Mouse (Mus musculus) testis, postnatal 14 days (tissue): ENCODE data around the gene Tbc1d14.
A peak's percentile ranks its signal among the peaks of the same experiment; 100 is the strongest.

ENCODE experiments used
- DNase-seq: peaks from one replicate; pipeline ENCODE4 v3.0.0; 2021; ENCODE audit warnings: low spot score

The Tbc1d14 gene

GRCm38 (mm10) chr5:36553886-36554285 is 39.2 kb downstream of the Tbc1d14 start:
- no peak for DNase-seq

- no peak for DNase-seq
Measured at GRCm38 (mm10) chr5:36553056-36553606, 39.9 kb downstream of the Tbc1d14 start.

GRCm38 (mm10) chr5:36552391-36552790 is 40.7 kb downstream of the Tbc1d14 start:
- no peak for DNase-seq

- DNase-seq: no peak
Measured at GRCm38 (mm10) chr5:36549243-36549642, 43.8 kb downstream of the Tbc1d14 start.

GRCm38 (mm10) chr5:36544765-36545164 is 48.3 kb downstream of the Tbc1d14 start:
- no peak for DNase-seq

- no peak for DNase-seq
Measured at GRCm38 (mm10) chr5:36540928-36541327, 52.1 kb downstream of the Tbc1d14 start.

GRCm38 (mm10) chr5:36538576-36539187 is 54.4 kb downstream of the Tbc1d14 start:
- no peak for DNase-seq

GRCm38 (mm10) chr5:36536424-36536823 is 56.7 kb downstream of the Tbc1d14 start:
- DNase-seq: no peak

- DNase-seq: no peak
Measured at GRCm38 (mm10) chr5:36535438-36536176, 57.5 kb downstream of the Tbc1d14 start.

- DNase-seq: no peak
Measured at GRCm38 (mm10) chr5:36534455-36535030, 58.5 kb downstream of the Tbc1d14 start.

- peak; percentile 89 for DNase-seq
Measured at GRCm38 (mm10) chr5:36530129-36530751, 62.8 kb downstream of the Tbc1d14 start.

- no peak for DNase-seq
Measured at GRCm38 (mm10) chr5:36529698-36530097, 63.4 kb downstream of the Tbc1d14 start.

GRCm38 (mm10) chr5:36526921-36527320 is 66.2 kb downstream of the Tbc1d14 start:
- DNase-seq: no peak

- DNase-seq: no peak
Measured at GRCm38 (mm10) chr5:36526274-36526673, 66.8 kb downstream of the Tbc1d14 start.

GRCm38 (mm10) chr5:36525216-36525615 is 67.9 kb downstream of the Tbc1d14 start:
- DNase-seq: no peak

- no peak for DNase-seq
Measured at GRCm38 (mm10) chr5:36523219-36523703, 69.8 kb downstream of the Tbc1d14 start.

- DNase-seq: no peak
Measured at GRCm38 (mm10) chr5:36522782-36523181, 70.3 kb downstream of the Tbc1d14 start.

GRCm38 (mm10) chr5:36519751-36520150 is 73.3 kb downstream of the Tbc1d14 start:
- DNase-seq: no peak

GRCm38 (mm10) chr5:36517596-36517995 is 75.5 kb downstream of the Tbc1d14 start:
- DNase-seq: no peak

GRCm38 (mm10) chr5:36515558-36515957 is 77.5 kb downstream of the Tbc1d14 start:
- no peak for DNase-seq

GRCm38 (mm10) chr5:36515126-36515525 is 78.0 kb downstream of the Tbc1d14 start:
- DNase-seq: peak; percentile 39

- DNase-seq: no peak
Measured at GRCm38 (mm10) chr5:36510956-36511355, 82.1 kb downstream of the Tbc1d14 start.
